Mouse (Mus musculus) liver, embryonic 14.5 days (tissue): ENCODE measurements around the gene Mpped2. TPM values are rescaled to one million over a fixed set of nuclear protein-coding genes. Genes with fewer than 3 reads are reported as not detected.

ENCODE experiments used
- ATAC-seq: fragments of 200-750 bp; cut with Nextera tagmentation; 2 replicates; pipeline ENCODE4 v1.8.0; 2017; ENCODE audit warnings: moderate number of reproducible peaks, mild to moderate bottlenecking, moderate library complexity; ENCODE audit not compliant: insufficient read depth
- DNase-seq, 3 experiments: peaks; one replicate each; pipeline ENCODE4 v3.0.0-alpha.2; 2012 to 2013; ENCODE audit warnings: low read depth in 3 of 3, low spot score in 3 of 3
- H3K27ac ChIP-seq: fragments of 300-500 bp; sonication (generic); 2 replicates; pipeline ENCODE4 v1.5.1; 2014; ENCODE audit warnings: moderate library complexity, mild to moderate bottlenecking, control low read depth, inconsistent platforms
- H3K27me3 ChIP-seq: fragments of 300-500 bp; sonication (generic); 2 replicates; pipeline ENCODE4 v1.6.1; 2014; ENCODE audit warnings: mild to moderate bottlenecking, low read length, moderate library complexity; ENCODE audit not compliant: control insufficient read depth, insufficient read depth
- H3K36me3 ChIP-seq: fragments of 300-500 bp; sonication (generic); replicated peaks from 2 replicates; pipeline ENCODE4 v1.6.1; 2014; ENCODE audit warnings: low read depth; ENCODE audit not compliant: control insufficient read depth, insufficient read depth
- H3K4me1 ChIP-seq, 2 experiments: fragments of 200-500 bp in 1 of 2; fragments of 300-500 bp in 1 of 2; sonication (generic) in 1 of 2; replicated peaks; 2 replicates each; pipeline ENCODE4 v1.6.1; 2012 to 2014; ENCODE audit warnings: antibody characterized with exemption in 1 of 2, inconsistent platforms in 1 of 2, low read length in 1 of 2; ENCODE audit not compliant: control insufficient read depth in 2 of 2, insufficient read depth in 2 of 2
- H3K4me2 ChIP-seq: fragments of 300-500 bp; sonication (generic); 2 replicates; pipeline ENCODE4 v1.6.1; 2014; ENCODE audit warnings: low read depth, mild to moderate bottlenecking, control low read depth, moderate library complexity
- H3K4me3 ChIP-seq, 2 experiments: fragments of 200-500 bp in 1 of 2; fragments of 300-500 bp in 1 of 2; sonication (generic) in 1 of 2; 2 replicates each; pipeline ENCODE4 v1.5.1; 2012 to 2014; ENCODE audit warnings: low read depth in 2 of 2, low read length in 2 of 2, mild to moderate bottlenecking in 2 of 2, control low read depth in 1 of 2, inconsistent platforms in 1 of 2, moderate library complexity in 1 of 2; ENCODE audit not compliant: insufficient read depth in 1 of 2
- H3K9ac ChIP-seq: fragments of 300-500 bp; sonication (generic); replicated peaks from 2 replicates; pipeline ENCODE4 v1.6.1; 2014; ENCODE audit warnings: mild to moderate bottlenecking, control low read depth, moderate library complexity
- H3K9me3 ChIP-seq: fragments of 300-500 bp; sonication (generic); 2 replicates; pipeline ENCODE4 v1.6.1; 2016; ENCODE audit warnings: low read length, mixed read lengths; ENCODE audit not compliant: control insufficient read depth
- CTCF ChIP-seq: IDR thresholded peaks from 2 replicates; pipeline ENCODE4 v1.5.1; 2016; ENCODE audit warnings: antibody characterized with exemption, low read depth, control low read depth
- EP300 ChIP-seq: IDR thresholded peaks from 2 replicates; pipeline ENCODE4 v1.6.1; 2016; ENCODE audit warnings: antibody characterized with exemption, low read depth
- WGBS: fragments of 180-500 bp; shearing (Covaris S2); extraction: QIAGEN DNeasy Blood & Tissue Kit; methylation state at CpG from one replicate; pipeline ENCODE4 v1.1.7; 2014; ENCODE audit not compliant: insufficient replicate concordance; 5-methylcytosine and 5-hydroxymethylcytosine counted together
- polyA plus RNA-seq, 2 experiments: library from polyadenylated mRNA; depleted of rRNA in 1 of 2; stranded (reverse) in 1 of 2; unstranded in 1 of 2; fragments of >200 nt; fragmentation: Nextera tagmentation in 1 of 2; extraction: Ambion mirVana in 1 of 2; gene quantifications; 2 replicates each; pipeline versions ENCODE4 v1.2.1 to v1.2.3; 2012 to 2014

The Mpped2 gene
- polyA plus RNA-seq, 2 experiments, result 0.67 to 0.68 TPM

GRCm38 (mm10) chr2:106744086-106744485 lies 51.0 kb downstream of the Mpped2 start:
- no peak overlapping the region for H3K9ac ChIP-seq
- H3K4me2 ChIP-seq, result no peak overlapping the region
- H3K36me3 ChIP-seq, result no peaks in the 10 kb centered on the region
- peaks cover 0 to 2% of the 10 kb centered on the region in 2 experiments; a peak in 1 of 4 replicates for H3K4me1 ChIP-seq
- H3K4me3 ChIP-seq, result no peak overlapping the region
- DNase-seq (no peak), ATAC-seq (no peak)
- no peaks in the 10 kb centered on the region for H3K9me3 ChIP-seq
- no peaks in the 10 kb centered on the region for H3K27me3 ChIP-seq
- 76% methylated on average over 4 of the region's 4 CpGs for WGBS
- TF ChIP-seq EP300 (no peak), CTCF (no peak)
- no peak overlapping the region for H3K27ac ChIP-seq

GRCm38 (mm10) chr2:106744601-106745000 lies 51.5 kb downstream of the Mpped2 start:
- no peaks in the 10 kb centered on the region for H3K36me3 ChIP-seq
- no peaks in the 10 kb centered on the region for H3K27me3 ChIP-seq
- H3K4me3 ChIP-seq, result no peak overlapping the region
- no peak for DNase-seq
- 77% methylated on average over 14 of the region's 14 CpGs for WGBS
- no peaks in the 10 kb centered on the region for H3K9me3 ChIP-seq
- H3K4me2 ChIP-seq, result no peak overlapping the region
- no peak overlapping the region for H3K27ac ChIP-seq
- no peak for ATAC-seq
- TF ChIP-seq EP300 (no peak), CTCF (no peak)
- peaks cover 0 to 2% of the 10 kb centered on the region in 2 experiments; a peak in 1 of 4 replicates for H3K4me1 ChIP-seq
- H3K9ac ChIP-seq, result no peak overlapping the region

- 43% methylated on average over 1 of the region's 1 CpGs for WGBS
- no peak for DNase-seq
These were observed 52.3 kb downstream of the Mpped2 start for GRCm38 (mm10) chr2:106745364-106745763.

GRCm38 (mm10) chr2:106746211-106746610 lies 53.1 kb downstream of the Mpped2 start:
- ATAC-seq, result no peak
- 78% methylated on average over 6 of the region's 6 CpGs for WGBS

More at GRCm38 (mm10) chr2:106745364-106745763, 52.3 kb downstream of the Mpped2 start:
- Histone ChIP-seq H3K27me3 (no peaks in the 10 kb centered on the region), H3K36me3 (no peaks in the 10 kb centered on the region), H3K4me1 (peaks cover 0 to 2% of the 10 kb centered on the region in 2 experiments; a peak in 1 of 4 replicates), H3K9me3 (no peaks in the 10 kb centered on the region), H3K27ac (no peak overlapping the region), H3K4me2 (no peak overlapping the region), H3K9ac (no peak overlapping the region), H3K4me3 (no peak overlapping the region)
- no peak for TF ChIP-seq CTCF
- TF ChIP-seq EP300, result no peak
- ATAC-seq, result no peak

GRCm38 (mm10) chr2:106746905-106747304 lies 53.8 kb downstream of the Mpped2 start:
- H3K36me3 ChIP-seq, result no peaks in the 10 kb centered on the region
- no peaks in the 10 kb centered on the region for H3K9me3 ChIP-seq
- WGBS, result 50% methylated on average over 4 of the region's 4 CpGs
- no peak overlapping the region for H3K9ac ChIP-seq
- ATAC-seq, result no peak
- no peak overlapping the region for H3K4me2 ChIP-seq
- no peak overlapping the region for H3K27ac ChIP-seq
- H3K4me1 ChIP-seq, result no peaks in the 10 kb centered on the region
- H3K27me3 ChIP-seq, result no peaks in the 10 kb centered on the region
- TF ChIP-seq CTCF (no peak), EP300 (no peak)
- H3K4me3 ChIP-seq, result no peak overlapping the region
- DNase-seq, result no peak

More at GRCm38 (mm10) chr2:106746211-106746610, 53.1 kb downstream of the Mpped2 start:
- Histone ChIP-seq H3K27ac (no peak overlapping the region), H3K4me3 (no peak overlapping the region), H3K36me3 (no peaks in the 10 kb centered on the region), H3K9me3 (no peaks in the 10 kb centered on the region), H3K9ac (no peak overlapping the region), H3K27me3 (no peaks in the 10 kb centered on the region), H3K4me2 (no peak overlapping the region), H3K4me1 (peaks cover 0 to 2% of the 10 kb centered on the region in 2 experiments; a peak in 1 of 4 replicates)
- DNase-seq, result no peak
- no peak for TF ChIP-seq CTCF
- no peak for TF ChIP-seq EP300
